Comparison of ENCODE assay signal across 28 mouse cellular contexts in the genomic region with DNA sequence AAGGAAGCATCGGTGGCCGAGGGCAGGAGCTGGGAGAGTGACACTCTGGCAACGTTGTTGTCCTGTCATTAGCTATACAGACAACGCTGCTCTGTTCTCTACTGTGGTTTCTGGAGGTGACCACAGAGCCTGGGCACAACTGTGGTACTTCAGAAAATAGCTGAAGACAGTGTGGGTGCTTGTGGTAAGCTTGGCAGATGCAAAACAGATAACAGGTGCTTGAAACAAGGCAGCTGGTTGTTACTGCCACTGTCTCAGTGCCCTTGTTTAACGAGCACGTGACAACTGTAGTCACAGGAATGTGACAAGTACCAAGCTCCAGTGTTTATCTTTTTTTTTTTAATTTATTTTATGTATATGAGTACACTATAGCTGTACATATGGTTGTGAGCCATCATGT. TPM values are rescaled to one million over a fixed set of nuclear protein-coding genes. Genes with fewer than 3 reads are reported as not detected.
A peak's percentile ranks its signal among the peaks of the same experiment; 100 is the strongest.
DNase-seq lines count a peak whose midpoint lies in the region; ATAC-seq and TF ChIP-seq lines count a peak whose summit lies in the region.
"Had no signal": no experiment of that assay in that cellular context is flagged by ENCODE, and none has a peak within 500 bp of the region (broad histone marks: within the 10 kb centered on the region; RNA-seq: fewer than 3 reads in every experiment).

No protein-coding gene starts in this region.

- H3K4me1 ChIP-seq in liver, postnatal 0 days (ENCODE audit: insufficient read depth), result peaks cover 2% of the 10 kb centered on the region; the same call in 1 of the 2 replicates
- no peaks in the 10 kb centered on the region for H3K4me1 ChIP-seq in liver, embryonic 11.5 days (replicated peaks; ENCODE audit: control insufficient read depth, insufficient read depth, low read length)
- H3K4me1 ChIP-seq in forebrain, embryonic 13.5 days, result no peaks in the 10 kb centered on the region
- H3K4me1 ChIP-seq: embryonic facial prominence, embryonic 15.5 days; forebrain, embryonic 10.5 days; limb, embryonic 12.5 days; liver, embryonic 12.5 days; neural tube, embryonic 12.5 days had no signal

- no peak overlapping the region for H3K4me3 ChIP-seq in liver, postnatal 0 days (ENCODE audit: low read depth, low read length)
- H3K4me3 ChIP-seq in liver, embryonic 11.5 days (ENCODE audit: low read depth, low read length), result no peak overlapping the region
- H3K4me3 ChIP-seq in forebrain, embryonic 13.5 days, result no peak overlapping the region
- H3K4me3 ChIP-seq: embryonic facial prominence, embryonic 15.5 days; forebrain, embryonic 10.5 days; heart, embryonic 12.5 days; hindbrain, embryonic 10.5 days; limb, embryonic 12.5 days; liver, embryonic 12.5 days; neural tube, embryonic 12.5 days had no signal

- no peak for DNase-seq in liver, postnatal 0 days
- DNase-seq in liver, embryonic 11.5 days (ENCODE audit: low spot score), result no peak
- DNase-seq in CD4-positive helper T cell, adult 2 months (ENCODE audit: low read depth, low spot score), result peak; percentile 8
- DNase-seq in thymus, postnatal 25 days, result peak; percentile 6
- no peak for DNase-seq in gastrocnemius, postnatal 10 days
- DNase-seq: adrenal gland, postnatal 10 days; cerebellum, adult 9-10 months; heart, postnatal 10 days; kidney, postnatal 25 days; layer of hippocampus, postnatal 36 days; lung, adult 2 months; lung, postnatal 14 days; midbrain, embryonic 14.5 days; right cerebral cortex, postnatal 14 days had no signal

- peak; percentile 30; the same call in 1 of the 2 replicates for ATAC-seq in liver, postnatal 0 days
- ATAC-seq in liver, embryonic 11.5 days (replicated peaks; ENCODE audit: low FRiP score), result no peak
- ATAC-seq in megakaryocyte, adult 5-6 weeks (ENCODE audit: poor library complexity, severe bottlenecking), result 0 out of 2 replicates have a peak, but pooled peaks have one; percentile 12
- no peak for ATAC-seq in erythroid progenitor cell, adult 5-6 weeks (replicated peaks; ENCODE audit: low FRiP score, poor library complexity, severe bottlenecking)
- ATAC-seq in forebrain, embryonic 13.5 days, result no peak
- ATAC-seq: hindbrain, embryonic 16.5 days; intestine, postnatal 0 days; liver, embryonic 12.5 days had no signal

- WGBS in liver, postnatal 0 days (ENCODE audit: insufficient replicate concordance), result 46% methylated on average over 6 of the region's 6 CpGs
- WGBS in liver, embryonic 11.5 days, result 61% methylated on average over 6 of the region's 6 CpGs
- WGBS in forebrain, embryonic 13.5 days, result 88% methylated on average over 6 of the region's 6 CpGs

- no peak overlapping the region for H3K9ac ChIP-seq in liver, postnatal 0 days (replicated peaks)
- no peak overlapping the region for H3K9ac ChIP-seq in liver, embryonic 11.5 days (ENCODE audit: low read depth, low read length)
- H3K9ac ChIP-seq in forebrain, embryonic 13.5 days, result no peak overlapping the region
- H3K9ac ChIP-seq: embryonic facial prominence, embryonic 15.5 days; heart, embryonic 12.5 days; limb, embryonic 12.5 days; liver, embryonic 12.5 days; neural tube, embryonic 12.5 days had no signal

- no peak for TF ChIP-seq CTCF in liver, postnatal 0 days (IDR thresholded peaks at IDR 0.05; ENCODE audit: low read depth)

- TF ChIP-seq EP300 in liver, postnatal 0 days (IDR thresholded peaks at IDR 0.05; ENCODE audit: low read depth), result no peak

- no peaks in the 10 kb centered on the region for H3K36me3 ChIP-seq in liver, postnatal 0 days (replicated peaks; ENCODE audit: insufficient read depth, low read length)
- no peaks in the 10 kb centered on the region for H3K36me3 ChIP-seq in liver, embryonic 11.5 days (ENCODE audit: control insufficient read depth, insufficient read depth, low read length)
- H3K36me3 ChIP-seq in forebrain, embryonic 13.5 days (ENCODE audit: poor library complexity, severe bottlenecking), result no peaks in the 10 kb centered on the region
- H3K36me3 ChIP-seq: embryonic facial prominence, embryonic 15.5 days; forebrain, embryonic 10.5 days; G1E; heart, embryonic 12.5 days; hindbrain, embryonic 10.5 days; limb, embryonic 12.5 days; liver, embryonic 12.5 days; neural tube, embryonic 12.5 days had no signal

- no peak overlapping the region for H3K4me2 ChIP-seq in liver, postnatal 0 days (ENCODE audit: low read depth, low read length)
- no peak overlapping the region for H3K4me2 ChIP-seq in liver, embryonic 11.5 days
- H3K4me2 ChIP-seq in forebrain, embryonic 13.5 days, result no peak overlapping the region
- H3K4me2 ChIP-seq: embryonic facial prominence, embryonic 15.5 days; heart, embryonic 12.5 days; limb, embryonic 12.5 days; liver, embryonic 12.5 days; neural tube, embryonic 12.5 days had no signal

- no peaks in the 10 kb centered on the region for H3K27me3 ChIP-seq in liver, postnatal 0 days (ENCODE audit: insufficient read depth, low read length)
- H3K27me3 ChIP-seq in liver, embryonic 11.5 days (replicated peaks; ENCODE audit: control insufficient read depth, insufficient read depth, low read length), result no peaks in the 10 kb centered on the region
- H3K27me3 ChIP-seq in forebrain, embryonic 13.5 days, result no peaks in the 10 kb centered on the region
- H3K27me3 ChIP-seq: embryonic facial prominence, embryonic 15.5 days; heart, embryonic 12.5 days; limb, embryonic 12.5 days; liver, embryonic 12.5 days; neural tube, embryonic 12.5 days had no signal

- H3K27ac ChIP-seq in liver, postnatal 0 days (ENCODE audit: low read depth), result no peak overlapping the region
- H3K27ac ChIP-seq in liver, embryonic 11.5 days (ENCODE audit: low read depth, low read length), result no peak overlapping the region
- no peak overlapping the region for H3K27ac ChIP-seq in forebrain, embryonic 13.5 days
- H3K27ac ChIP-seq: embryonic facial prominence, embryonic 15.5 days; forebrain, embryonic 10.5 days; hindbrain, embryonic 10.5 days; limb, embryonic 12.5 days; liver, embryonic 12.5 days; neural tube, embryonic 12.5 days had no signal

- no peaks in the 10 kb centered on the region for H3K9me3 ChIP-seq in liver, postnatal 0 days (ENCODE audit: low read length)
- H3K9me3 ChIP-seq in liver, embryonic 11.5 days (ENCODE audit: control insufficient read depth, low read length), result no peaks in the 10 kb centered on the region
- no peaks in the 10 kb centered on the region for H3K9me3 ChIP-seq in forebrain, embryonic 13.5 days (replicated peaks)
- H3K9me3 ChIP-seq: embryonic facial prominence, embryonic 15.5 days; forebrain, embryonic 10.5 days; G1E; heart, embryonic 12.5 days; hindbrain, embryonic 10.5 days; limb, embryonic 12.5 days; liver, embryonic 12.5 days; neural tube, embryonic 12.5 days had no signal

RNA-seq across cellular contexts. Expression of a gene that starts 13.3 kb away (rescaled TPM):
- polyA plus RNA-seq in liver, postnatal 0 days (2015; fragmentation: Nextera tagmentation; extraction: Ambion mirVana), result 12.3 and 13.3 TPM in 2 replicates
- polyA plus RNA-seq in liver, embryonic 11.5 days (2014; fragmentation: Nextera tagmentation; extraction: Ambion mirVana), result 6.8 and 8.2 TPM in 2 replicates
- not detected in 2 replicates for total RNA-seq in megakaryocyte, adult 5-6 weeks (2015)
- total RNA-seq in megakaryocyte, adult 5-6 weeks (2017), result not detected in 2 replicates
- total RNA-seq in erythroid progenitor cell, adult 5-6 weeks (2015; ENCODE audit: low replicate concordance), result not detected in 2 replicates
- not detected in 2 replicates for total RNA-seq in erythroid progenitor cell, adult 5-6 weeks (2017; ENCODE audit: low replicate concordance)
- polyA plus RNA-seq in forebrain, embryonic 13.5 days (2015; fragmentation: Nextera tagmentation; extraction: Ambion mirVana), result 1.3 and 1.7 TPM in 2 replicates
- total RNA-seq in gastrocnemius, postnatal 10 days (2021), result 1 to 10 TPM; 2.2 to 4.0 TPM
- total RNA-seq: megakaryocyte-erythroid progenitor cell, adult 5-6 weeks had no signal
- polyA plus RNA-seq: G1E had no signal

Comparison
In these comparisons a context has a peak if more than half of its experiments do, and no peak if none do; other contexts are left out.
1. ATAC-seq: peak in liver, postnatal 0 days (single experiment) and megakaryocyte, adult 5-6 weeks (single experiment); none in liver, embryonic 11.5 days (single experiment), erythroid progenitor cell, adult 5-6 weeks (single experiment) and forebrain, embryonic 13.5 days (single experiment).
2. DNase-seq: peak in CD4-positive helper T cell, adult 2 months (single experiment) and thymus, postnatal 25 days (single experiment); none in liver, postnatal 0 days (single experiment), liver, embryonic 11.5 days (single experiment) and gastrocnemius, postnatal 10 days (single experiment).